Mouse (Mus musculus) thymus, adult 2 months (tissue): ENCODE data around the gene Rab30. TPM values are rescaled to one million over a fixed set of nuclear protein-coding genes. Genes with fewer than 3 reads are reported as not detected.

Experiments
- DNase-seq: peaks from one replicate; pipeline ENCODE4 v3.0.0; 2021
- H3K27ac ChIP-seq: fragments of 200-500 bp; 2 replicates; pipeline ENCODE4 v1.5.1; 2012; ENCODE audit warnings: low read length, control low read depth; ENCODE audit not compliant: control insufficient read depth, insufficient read depth
- H3K27me3 ChIP-seq: fragments of 200-500 bp; 2 replicates; pipeline ENCODE4 v1.6.1; 2012; ENCODE audit warnings: mild to moderate bottlenecking, low read length, moderate library complexity, mixed read lengths; ENCODE audit not compliant: control insufficient read depth, insufficient read depth
- H3K36me3 ChIP-seq: fragments of 200-500 bp; 2 replicates; pipeline ENCODE4 v1.6.1; 2012; ENCODE audit warnings: mild to moderate bottlenecking, low read length, moderate library complexity; ENCODE audit not compliant: control insufficient read depth, insufficient read depth
- H3K4me1 ChIP-seq: fragments of 200-500 bp; replicated peaks from 2 replicates; pipeline ENCODE4 v1.6.1; 2012; ENCODE audit warnings: low read length; ENCODE audit not compliant: control insufficient read depth, insufficient read depth
- H3K4me3 ChIP-seq: fragments of 200-500 bp; 2 replicates; pipeline ENCODE4 v1.5.1; 2012; ENCODE audit warnings: mild to moderate bottlenecking, low read length, control low read depth, moderate library complexity; ENCODE audit not compliant: control insufficient read depth, insufficient read depth
- CTCF ChIP-seq: fragments of 200-500 bp; IDR thresholded peaks from 2 replicates; pipeline ENCODE4 v1.5.1; 2012; ENCODE audit warnings: mild to moderate bottlenecking, control low read depth, low read length, moderate library complexity, borderline replicate concordance; ENCODE audit not compliant: control insufficient read depth, poor library complexity, insufficient read depth; ENCODE audit errors: extremely low read depth
- POLR2A ChIP-seq: fragments of 200-500 bp; IDR thresholded peaks from 2 replicates; pipeline ENCODE4 v1.6.1; 2012; ENCODE audit warnings: mild to moderate bottlenecking, low read length, control low read depth, moderate library complexity; ENCODE audit not compliant: control insufficient read depth, poor library complexity, insufficient read depth; ENCODE audit errors: extremely low read depth
- WGBS: fragments of 180-500 bp; shearing (Covaris S2); methylation state at CpG from one replicate; pipeline ENCODE4 v1.1.7; 2018; 5-methylcytosine and 5-hydroxymethylcytosine counted together
- polyA plus RNA-seq: library from polyadenylated mRNA; depleted of rRNA; stranded (reverse); fragments of >200 nt; gene quantifications from 2 replicates; pipeline ENCODE4 v1.2.3, GENCODE M21; 2012

The Rab30 gene
- polyA plus RNA-seq, 1 experiment = 1.1 TPM

DNA sequence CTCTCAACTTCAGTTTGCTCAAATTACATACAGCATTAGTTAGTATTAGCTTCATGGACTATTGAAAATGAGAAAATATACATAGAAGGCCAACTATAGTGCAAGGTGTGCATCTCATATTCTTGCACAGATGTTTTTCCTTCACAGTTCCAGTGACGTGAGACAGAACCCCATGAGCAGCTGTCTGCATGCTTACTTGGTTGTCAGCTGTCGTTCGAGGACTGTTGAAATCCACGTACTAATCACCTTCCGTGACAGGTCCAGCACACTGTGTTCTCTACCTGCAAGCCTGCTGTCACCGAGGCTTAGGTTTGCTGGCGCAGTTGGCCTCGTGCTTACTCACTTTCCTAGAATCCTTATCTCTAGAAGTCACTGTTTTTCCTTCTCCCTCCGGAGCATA, 76.5 kb downstream of the Rab30 start:
- no peak overlapping the region for H3K27ac ChIP-seq
- WGBS = 91% methylated on average over 9 of the region's 9 CpGs
- H3K36me3 ChIP-seq = no peaks in the 10 kb centered on the region
- H3K4me3 ChIP-seq = no peak overlapping the region
- DNase-seq = no peak
- no peaks in the 10 kb centered on the region for H3K27me3 ChIP-seq
- no peak for TF ChIP-seq POLR2A
- no peaks in the 10 kb centered on the region for H3K4me1 ChIP-seq

GRCm38 (mm10) chr7:92819656-92820055, 78.3 kb downstream of the Rab30 start:
- H3K36me3 ChIP-seq = no peaks in the 10 kb centered on the region
- H3K4me3 ChIP-seq = no peak overlapping the region
- H3K27ac ChIP-seq = no peak overlapping the region
- H3K4me1 ChIP-seq = no peaks in the 10 kb centered on the region
- 73% methylated on average over 11 of the region's 11 CpGs for WGBS
- DNase-seq = no peak
- H3K27me3 ChIP-seq = no peaks in the 10 kb centered on the region
- TF ChIP-seq CTCF = no peak
- no peak for TF ChIP-seq POLR2A

GRCm38 (mm10) chr7:92820410-92820809, 79.0 kb downstream of the Rab30 start:
- WGBS = 79% methylated on average over 1 of the region's 1 CpGs
- no peak for TF ChIP-seq POLR2A
- TF ChIP-seq CTCF = no peak
- H3K36me3 ChIP-seq = no peaks in the 10 kb centered on the region
- H3K27me3 ChIP-seq = no peaks in the 10 kb centered on the region
- DNase-seq = no peak
- no peaks in the 10 kb centered on the region for H3K4me1 ChIP-seq
- no peak overlapping the region for H3K4me3 ChIP-seq
- H3K27ac ChIP-seq = no peak overlapping the region

GRCm38 (mm10) chr7:92820941-92821465, 79.6 kb downstream of the Rab30 start:
- H3K36me3 ChIP-seq = no peaks in the 10 kb centered on the region
- H3K4me1 ChIP-seq = no peaks in the 10 kb centered on the region
- 88% methylated on average over 7 of the region's 7 CpGs for WGBS
- DNase-seq = no peak
- TF ChIP-seq CTCF (no peak), POLR2A (no peak)
- no peaks in the 10 kb centered on the region for H3K27me3 ChIP-seq
- H3K4me3 ChIP-seq = no peak overlapping the region
- no peak overlapping the region for H3K27ac ChIP-seq

- TF ChIP-seq CTCF = no peak
- TF ChIP-seq POLR2A = no peak
- H3K27ac ChIP-seq = no peak overlapping the region
- H3K36me3 ChIP-seq = no peaks in the 10 kb centered on the region
- WGBS = 83% methylated on average over 4 of the region's 4 CpGs
- DNase-seq = no peak
- H3K27me3 ChIP-seq = no peaks in the 10 kb centered on the region
- H3K4me1 ChIP-seq = no peaks in the 10 kb centered on the region
- H3K4me3 ChIP-seq = no peak overlapping the region
Observed at GRCm38 (mm10) chr7:92821871-92822270, 80.5 kb downstream of the Rab30 start.

GRCm38 (mm10) chr7:92822409-92823101, 81.2 kb downstream of the Rab30 start:
- TF ChIP-seq POLR2A (no peak), CTCF (no peak)
- Histone ChIP-seq H3K4me1 (no peaks in the 10 kb centered on the region), H3K27me3 (no peaks in the 10 kb centered on the region), H3K27ac (no peak overlapping the region), H3K4me3 (no peak overlapping the region), H3K36me3 (no peaks in the 10 kb centered on the region)
- DNase-seq = no peak
- 77% methylated on average over 1 of the region's 1 CpGs for WGBS

DNA sequence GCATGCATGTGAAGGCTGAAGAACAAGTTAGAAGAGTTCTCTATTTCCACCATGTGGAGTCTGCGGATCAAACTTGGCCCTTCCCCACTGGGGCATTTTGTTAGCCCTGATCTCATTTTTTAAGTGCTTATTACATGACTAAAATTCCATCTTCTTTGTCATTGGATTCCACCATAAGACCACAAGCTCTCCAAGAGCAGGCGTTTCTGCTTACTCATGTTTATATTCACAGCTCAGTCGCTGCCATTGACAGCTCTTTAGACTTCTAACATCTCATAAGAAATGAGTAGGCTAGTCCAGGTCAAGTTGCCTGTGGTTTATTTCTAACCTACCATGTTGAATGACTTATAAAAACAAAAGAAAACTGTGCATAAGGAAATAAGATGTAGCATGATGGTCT, 84.8 kb downstream of the Rab30 start:
- H3K4me1 ChIP-seq = no peaks in the 10 kb centered on the region
- no peaks in the 10 kb centered on the region for H3K27me3 ChIP-seq
- 82% methylated on average over 3 of the region's 3 CpGs for WGBS
- no peak overlapping the region for H3K4me3 ChIP-seq
- no peak overlapping the region for H3K27ac ChIP-seq
- no peaks in the 10 kb centered on the region for H3K36me3 ChIP-seq
- no peak for TF ChIP-seq POLR2A
- TF ChIP-seq CTCF = no peak
- no peak for DNase-seq
